Mouse (Mus musculus) lung, postnatal 36 days (tissue): Measurements from ENCODE around the gene Rap1gap2.

ENCODE experiments used
- DNase-seq: peaks from one replicate; pipeline ENCODE4 v3.0.0; 2022; ENCODE audit warnings: mixed read lengths

Rap1gap2 gene

DNA sequence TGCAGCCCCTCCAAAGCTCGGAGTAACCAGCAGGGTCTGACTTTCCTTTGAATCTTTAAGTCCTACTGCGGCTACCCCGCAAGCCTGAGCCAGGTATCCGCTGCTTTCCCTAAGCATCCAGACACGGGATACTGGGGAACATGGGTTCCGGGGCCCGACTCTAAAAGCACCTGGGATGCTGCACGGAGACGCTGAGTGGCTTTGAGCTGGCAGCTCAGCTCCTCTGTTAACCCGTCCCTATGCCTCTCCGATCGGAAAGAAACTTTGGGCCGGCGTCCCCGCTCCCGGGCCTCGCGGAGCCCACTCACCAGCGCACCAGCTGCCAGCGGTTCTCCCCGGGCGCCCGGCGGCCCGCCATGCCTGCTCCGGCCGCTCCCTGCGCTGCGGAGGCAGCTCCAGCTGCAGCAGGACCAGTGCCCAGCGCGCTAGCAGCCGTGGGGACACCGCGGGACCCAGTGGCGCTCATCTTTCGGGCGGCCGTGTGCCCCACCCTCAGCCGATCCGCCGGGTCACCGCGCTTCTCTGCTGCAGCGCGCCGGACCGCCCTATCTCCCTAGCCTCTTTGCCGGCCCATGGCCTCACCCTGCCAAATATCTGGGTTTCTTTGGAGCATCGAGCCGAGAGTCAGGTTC lies at the start of gene Rap1gap2:
Gene Rap1gap2, minus strand, starts transcription at position 371 of the 632 bp plus-strand sequence.
- DNase-seq = no peak

DNA sequence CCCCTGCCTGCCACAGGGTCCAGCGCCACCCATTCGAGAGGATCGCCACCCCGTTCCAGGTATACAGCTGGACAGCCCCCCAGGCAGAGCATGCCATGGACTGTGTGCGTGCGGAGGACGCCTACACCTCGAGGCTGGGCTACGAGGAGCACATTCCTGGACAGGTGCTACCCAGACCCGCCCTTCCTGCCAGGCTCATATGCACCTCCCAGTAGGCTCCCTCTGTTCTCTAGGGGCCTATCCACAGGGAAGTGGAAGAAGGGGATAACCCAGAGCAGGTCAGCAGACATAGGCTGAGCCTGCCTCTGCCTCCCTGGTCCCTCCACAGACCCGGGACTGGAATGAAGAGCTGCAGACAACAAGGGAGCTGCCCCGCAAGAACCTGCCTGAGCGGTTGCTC lies 49.6 kb upstream of the Rap1gap2 start:
- DNase-seq = no peak

- no peak for DNase-seq
These were observed 45.2 kb upstream of the Rap1gap2 start for GRCm38 (mm10) chr11:74655941-74656340.

DNA sequence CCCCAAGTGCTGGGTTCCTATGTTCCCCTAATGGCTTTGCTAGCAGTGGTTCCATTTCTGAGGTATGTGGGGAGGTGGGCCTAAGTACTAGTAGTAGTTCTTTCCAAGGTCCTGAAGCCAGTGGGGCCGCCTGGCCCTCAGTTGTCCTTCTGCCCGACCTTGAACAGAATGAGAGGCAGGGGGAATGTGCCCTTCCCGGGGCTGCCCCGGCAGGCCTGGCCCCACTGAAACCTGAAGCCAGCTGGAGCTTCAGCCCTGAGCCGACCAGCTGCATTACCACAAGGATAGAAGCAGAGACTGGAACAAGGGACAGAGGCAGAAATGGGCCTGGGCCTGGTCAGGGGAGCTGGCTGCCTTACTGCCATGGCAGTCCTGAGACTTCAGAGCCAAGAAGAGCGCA lies 42.7 kb upstream of the Rap1gap2 start:
- no peak for DNase-seq

GRCm38 (mm10) chr11:74652791-74653191 lies 42.1 kb upstream of the Rap1gap2 start:
- DNase-seq = peak; percentile 47

DNA sequence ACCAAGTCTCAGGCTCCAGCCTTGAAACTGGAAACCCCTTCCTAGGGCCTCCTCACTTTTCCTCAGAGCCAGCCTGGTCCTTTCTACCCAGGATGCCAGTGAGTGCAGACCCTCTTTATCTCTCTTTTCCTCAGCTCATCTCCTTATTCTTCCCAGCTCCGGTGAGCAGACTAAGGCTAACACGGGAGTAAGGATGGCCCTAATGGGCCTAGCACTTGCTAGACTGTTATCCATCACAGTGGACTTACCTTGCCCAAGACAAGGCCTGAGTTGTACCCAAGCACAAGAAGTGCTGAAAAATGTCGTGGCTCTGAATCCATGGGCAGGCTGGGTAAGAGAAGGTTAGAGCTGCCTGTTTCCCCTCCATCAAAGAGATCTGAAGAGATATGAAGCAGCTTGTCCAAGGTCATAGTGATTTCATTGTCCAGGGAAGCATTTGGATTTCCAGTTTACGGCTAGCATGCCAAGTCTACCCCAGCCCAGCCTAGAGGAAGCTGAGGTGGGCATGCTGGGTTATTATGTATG lies 39.9 kb upstream of the Rap1gap2 start:
- DNase-seq = no peak

- DNase-seq = peak; percentile 62
These were observed 39.2 kb upstream of the Rap1gap2 start for GRCm38 (mm10) chr11:74649647-74650551.

- DNase-seq = peak; percentile 98
These were observed 38.5 kb upstream of the Rap1gap2 start, which contains the start of gene Cluh for GRCm38 (mm10) chr11:74649095-74649646. TSS of gene Cluh (plus strand) at chr11:74649495.

- DNase-seq = no peak
These were observed 38.0 kb upstream of the Rap1gap2 start for GRCm38 (mm10) chr11:74648676-74649075.

GRCm38 (mm10) chr11:74647966-74648365 lies 37.3 kb upstream of the Rap1gap2 start:
- peak; percentile 53 for DNase-seq

DNA sequence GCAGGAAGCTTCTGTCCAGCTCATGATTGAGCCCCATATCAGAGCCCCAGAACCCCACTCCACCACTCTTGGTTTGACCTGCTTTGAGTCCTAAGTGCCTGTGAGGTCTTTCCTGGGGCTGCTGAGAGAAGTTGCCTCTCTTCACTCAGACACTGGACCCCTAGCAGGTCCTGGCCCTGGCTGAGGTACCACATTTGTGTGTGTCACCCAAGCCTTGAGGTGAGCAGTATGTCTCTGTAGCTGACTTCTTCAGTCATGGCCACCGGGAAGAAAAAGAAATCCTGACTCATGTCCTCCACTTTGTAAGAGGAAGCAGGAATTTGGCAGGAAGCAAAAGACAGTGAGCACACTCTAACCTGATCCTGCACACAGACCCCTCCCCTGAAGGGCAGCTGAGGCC lies 28.9 kb upstream of the Rap1gap2 start:
- peak; percentile 16 for DNase-seq

- DNase-seq = peak; percentile 74
These were observed 28.2 kb upstream of the Rap1gap2 start for GRCm38 (mm10) chr11:74638791-74639411.

DNA sequence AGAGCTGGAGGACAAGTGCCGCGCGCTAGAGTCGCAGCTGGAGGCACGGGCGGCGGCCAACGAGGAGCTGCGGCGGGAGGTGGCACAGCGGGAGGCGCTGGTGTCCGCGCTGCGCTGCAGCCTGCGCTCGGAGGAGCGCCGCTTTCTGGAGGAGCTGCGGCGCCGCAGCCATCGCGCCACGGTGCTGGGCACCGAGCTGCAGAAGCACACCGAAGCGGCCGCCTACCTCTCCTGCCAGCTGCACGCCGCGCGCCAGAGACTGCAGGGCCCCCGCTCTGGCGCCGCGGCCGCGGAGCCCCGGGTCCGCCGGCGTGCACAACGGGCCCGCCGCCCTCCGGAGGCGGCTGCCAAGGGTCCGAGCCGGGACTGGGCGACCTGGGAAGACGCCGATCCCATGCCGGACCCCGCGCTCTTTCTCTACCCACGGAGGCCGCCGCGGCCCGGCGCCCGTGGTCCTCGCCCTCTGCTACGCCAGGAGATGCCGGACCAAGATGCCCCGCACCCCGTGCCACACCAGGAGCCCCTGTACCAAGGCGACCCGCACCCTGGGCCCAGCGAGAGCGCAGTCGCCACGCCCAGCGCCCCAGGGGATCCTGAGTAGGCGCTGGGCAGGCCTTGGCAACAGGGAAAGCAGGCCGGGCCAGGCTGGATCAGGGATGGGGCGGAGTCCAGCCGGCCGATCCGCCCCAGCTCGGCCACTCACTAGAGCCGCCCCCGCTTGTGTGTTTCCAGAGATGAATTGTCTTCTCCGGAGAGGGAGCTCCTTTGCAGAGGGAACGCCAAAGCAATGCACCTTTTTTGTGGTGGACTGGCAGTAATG lies 27.5 kb upstream of the Rap1gap2 start:
- DNase-seq = peak; percentile 84

GRCm38 (mm10) chr11:74637486-74637885 lies 26.8 kb upstream of the Rap1gap2 start:
- no peak for DNase-seq

DNA sequence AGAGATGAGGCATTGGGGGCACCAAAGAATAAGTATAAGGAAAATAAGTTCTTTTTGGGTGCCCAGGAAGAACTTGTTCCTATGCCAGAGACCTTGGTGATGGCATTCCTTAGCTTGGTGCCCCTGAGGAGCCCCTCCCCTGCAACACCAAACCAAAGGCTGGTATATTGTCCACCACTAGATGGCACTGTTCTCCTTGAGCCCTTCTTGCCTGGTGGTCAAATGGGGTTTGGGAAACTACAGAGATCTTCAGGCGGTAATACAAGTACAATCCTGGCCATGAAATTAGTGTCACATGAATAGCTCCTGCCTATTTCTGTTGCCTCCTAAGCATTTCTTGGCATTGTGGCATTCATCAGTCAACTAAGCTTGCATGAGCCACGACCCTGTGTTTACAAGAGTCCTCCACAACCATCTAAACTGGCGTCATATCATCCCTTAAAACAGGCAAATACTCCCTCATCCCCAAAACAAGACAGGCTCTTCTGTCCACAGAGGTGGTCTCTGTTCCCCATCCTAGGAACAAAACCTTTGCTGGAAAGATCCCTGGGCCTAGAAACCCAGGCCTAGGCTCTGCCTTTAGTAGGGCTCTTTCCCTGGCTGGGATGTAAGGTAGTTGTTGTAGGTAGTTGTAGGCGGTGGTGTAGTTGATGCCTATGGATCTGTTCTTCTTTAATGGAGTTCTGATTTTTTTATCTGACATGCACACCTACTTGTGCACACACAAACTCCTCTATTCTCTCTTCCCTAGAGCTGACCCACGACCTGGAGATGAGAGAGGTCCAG lies 24.0 kb upstream of the Rap1gap2 start:
- DNase-seq = peak; percentile 89

- DNase-seq = no peak
These were observed 21.4 kb upstream of the Rap1gap2 start for GRCm38 (mm10) chr11:74631880-74632789.

GRCm38 (mm10) chr11:74627481-74627880 lies 16.8 kb upstream of the Rap1gap2 start:
- no peak for DNase-seq

GRCm38 (mm10) chr11:74625333-74625732 lies 14.6 kb upstream of the Rap1gap2 start:
- DNase-seq = no peak

- no peak for DNase-seq
These were observed 13.0 kb upstream of the Rap1gap2 start for GRCm38 (mm10) chr11:74623693-74624092.
